7 mouse cellular contexts compared by ENCODE assay signal in the genomic region with DNA sequence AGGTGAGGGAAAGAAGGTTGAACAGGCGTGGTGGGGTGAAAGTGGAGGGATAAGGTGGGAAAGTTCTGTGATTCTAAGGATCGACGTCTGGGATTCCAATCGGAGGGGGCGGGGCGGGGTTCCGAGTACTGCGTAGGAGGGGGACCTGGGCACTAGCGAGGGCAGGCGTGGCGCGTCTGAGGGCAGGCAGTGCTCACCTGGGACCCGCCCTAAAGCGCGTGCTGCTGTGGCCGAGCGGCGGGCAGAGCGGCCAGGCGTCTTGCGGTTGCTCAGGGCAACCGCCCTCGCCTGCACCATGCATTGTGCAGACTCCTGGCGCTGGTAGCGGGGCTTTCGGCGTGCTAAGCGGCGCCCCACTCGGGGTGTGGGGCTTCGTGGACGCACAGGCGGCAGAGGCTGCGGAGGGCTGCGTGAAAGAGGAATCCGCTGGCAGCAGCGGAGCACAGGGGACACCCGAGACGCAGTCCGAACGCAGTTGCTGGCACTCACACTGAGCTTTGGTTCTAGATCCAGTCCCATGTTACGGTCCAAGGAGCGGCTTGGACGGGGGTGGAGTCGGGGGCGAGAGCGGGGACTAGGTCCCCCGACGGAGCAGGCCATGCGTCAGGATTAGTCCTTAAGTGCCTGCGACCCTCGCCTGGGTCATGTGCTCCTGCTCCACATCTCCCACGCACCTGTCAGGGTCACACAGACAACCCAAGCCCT. TPM values are rescaled to one million over a fixed set of nuclear protein-coding genes. Genes with fewer than 3 reads are reported as not detected.
DNase-seq lines count a peak whose midpoint lies in the region; ATAC-seq and TF ChIP-seq lines count a peak whose summit lies in the region.

A gene (minus strand): TSS at position 51 of the 705 bp plus-strand sequence.

- H3K4me1 ChIP-seq in ES-Bruce4 (ENCODE audit: control insufficient read depth, insufficient read depth, low read length) = no peaks in the 10 kb centered on the region
- peaks cover 8% of the 10 kb centered on the region for H3K4me1 ChIP-seq in forebrain, embryonic 16.5 days (replicated peaks; ENCODE audit: control insufficient read depth, insufficient read depth, low read length)

- TF ChIP-seq POLR2A in ES-Bruce4 (IDR thresholded peaks at IDR 0.05; ENCODE audit: insufficient read depth, low read length) = no peak

- DNase-seq in Muller cell, postnatal 12 days (ENCODE audit: inconsistent ontology term) = peak; percentile 4
- peak; percentile 39 for DNase-seq in kidney, postnatal 14 days
- peak; percentile 62 for DNase-seq in lung, postnatal 36 days
- DNase-seq in testis, postnatal 10 days (ENCODE audit: low spot score) = peak; percentile 57
- no peak for DNase-seq in layer of hippocampus, adult 9-10 months (ENCODE audit: low spot score)

- H3K4me2 ChIP-seq in forebrain, embryonic 16.5 days (ENCODE audit: low read length) = peak within 1 kb of the TSS; percentile 94

- no peaks in the 10 kb centered on the region for H3K9me3 ChIP-seq in ES-Bruce4 (replicated peaks; ENCODE audit: control insufficient read depth, insufficient read depth, low read length, poor library complexity, severe bottlenecking)
- no peaks in the 10 kb centered on the region for H3K9me3 ChIP-seq in forebrain, embryonic 16.5 days (ENCODE audit: control insufficient read depth, low read length)

- TF ChIP-seq EP300 in ES-Bruce4 (IDR thresholded peaks at IDR 0.05; ENCODE audit: insufficient read depth, low read depth, low read length) = no peak

- peak within 1 kb of the TSS; percentile 28 for H3K9ac ChIP-seq in ES-Bruce4 (ENCODE audit: low read depth, poor library complexity, severe bottlenecking)
- peak within 1 kb of the TSS; percentile 66 for H3K9ac ChIP-seq in forebrain, embryonic 16.5 days (replicated peaks; ENCODE audit: low read depth, low read length)

- no peak within 1 kb of the TSS for H3K27ac ChIP-seq in ES-Bruce4 (ENCODE audit: insufficient read depth, low read length)
- H3K27ac ChIP-seq in forebrain, embryonic 16.5 days (ENCODE audit: low read length) = no peak within 1 kb of the TSS

- H3K36me3 ChIP-seq in ES-Bruce4 (ENCODE audit: control insufficient read depth, insufficient read depth, low read length, poor library complexity, severe bottlenecking) = no peaks in the 10 kb centered on the region
- H3K36me3 ChIP-seq in forebrain, embryonic 16.5 days (ENCODE audit: control insufficient read depth, insufficient read depth) = no peaks in the 10 kb centered on the region

- no peak for TF ChIP-seq CTCF in ES-Bruce4 (IDR thresholded peaks at IDR 0.05; ENCODE audit: low read depth, low read length)

- ATAC-seq in forebrain, embryonic 16.5 days = peak; percentile 88

- peak within 1 kb of the TSS; percentile 53 for H3K4me3 ChIP-seq in ES-Bruce4 (ENCODE audit: low read depth, low read length)
- H3K4me3 ChIP-seq in forebrain, embryonic 16.5 days (replicated peaks; ENCODE audit: low read length) = peak within 1 kb of the TSS; percentile 52

- WGBS in forebrain, embryonic 16.5 days = 3% methylated on average over 53 of the region's 53 CpGs

- no peaks in the 10 kb centered on the region for H3K27me3 ChIP-seq in ES-Bruce4 (ENCODE audit: control insufficient read depth, insufficient read depth, low read length, poor library complexity, severe bottlenecking)
- H3K27me3 ChIP-seq in forebrain, embryonic 16.5 days (replicated peaks; ENCODE audit: control insufficient read depth, insufficient read depth, low read length) = no peaks in the 10 kb centered on the region

RNA-seq across cellular contexts. Expression of the gene that starts here (rescaled TPM):
- not detected in 2 replicates for polyA plus RNA-seq in ES-Bruce4 (2011; ENCODE audit: insufficient read depth, insufficient read length, low read depth, missing spikeins)
- polyA plus RNA-seq in forebrain, embryonic 16.5 days (2015; fragmentation: Nextera tagmentation; extraction: Ambion mirVana) = 0.07 and 0.08 TPM in 2 replicates

Comparison
In these comparisons a context has a peak if more than half of its experiments do, and no peak if none do; other contexts are left out.
1. Peak in ATAC-seq, H3K4me3 ChIP-seq, H3K9ac ChIP-seq and H3K4me2 ChIP-seq in forebrain, embryonic 16.5 days; RNA of the gene not detected or under 1 TPM.